Mouse (Mus musculus) gastrocnemius, postnatal 14 days (tissue): Measurements from ENCODE around the gene B3gnt6. TPM values are rescaled to one million over a fixed set of nuclear protein-coding genes. Genes with fewer than 3 reads are reported as not detected.

Experiments
- DNase-seq: peaks from one replicate; pipeline ENCODE4 v3.0.0; 2021; ENCODE audit warnings: mixed read lengths
- intact Hi-C: fragments of 180-260 bp; cut with DNase I; formaldehyde crosslinking; loops from one replicate; pipeline ENCODE4 v1.15.1; 2025; ENCODE audit warnings: low total_unique reads
- total RNA-seq, 2 experiments: library from RNA; stranded (reverse); gene quantifications; 2 replicates each; pipeline ENCODE4 v1.2.3; 2021

The B3gnt6 gene
- total RNA-seq, 2 experiments from 2014 or later: not detected

- intact Hi-C loops: no loop called here
- DNase-seq: peak; percentile 59
These were observed 21.2 kb downstream of the B3gnt6 start, which contains the start of gene Capn5 for GRCm38 (mm10) chr7:98177929-98178559. TSS of gene Capn5 (minus strand) at chr7:98178274.

GRCm38 (mm10) chr7:98177566-98177928 is 21.7 kb downstream of the B3gnt6 start:
- DNase-seq: no peak
- intact Hi-C loops: no loop called here

- intact Hi-C loops: no loop called here
- no peak for DNase-seq
These were observed 22.2 kb downstream of the B3gnt6 start for GRCm38 (mm10) chr7:98177071-98177485.

GRCm38 (mm10) chr7:98176322-98177070 is 22.8 kb downstream of the B3gnt6 start:
- no peak for DNase-seq
- intact Hi-C loops: no loop called here

GRCm38 (mm10) chr7:98174883-98175755 is 24.2 kb downstream of the B3gnt6 start:
- no peak for DNase-seq
- intact Hi-C loops: no loop called here

- intact Hi-C loops: no loop called here
These were observed 25.9 kb downstream of the B3gnt6 start for GRCm38 (mm10) chr7:98173408-98173807.

GRCm38 (mm10) chr7:98172661-98173060 is 26.6 kb downstream of the B3gnt6 start:
- intact Hi-C loops: no loop called here
- no peak for DNase-seq

More at GRCm38 (mm10) chr7:98173408-98173807, 25.9 kb downstream of the B3gnt6 start:
- DNase-seq: no peak

- peak; percentile 75 for DNase-seq
- intact Hi-C loops: no loop called here
These were observed 27.9 kb downstream of the B3gnt6 start for GRCm38 (mm10) chr7:98171141-98172073.

GRCm38 (mm10) chr7:98164999-98165528 is 34.2 kb downstream of the B3gnt6 start:
- no peak for DNase-seq

GRCm38 (mm10) chr7:98164382-98164998 is 34.8 kb downstream of the B3gnt6 start:
- intact Hi-C loops: no loop called here
- DNase-seq: peak; percentile 3

More at GRCm38 (mm10) chr7:98164999-98165528, 34.2 kb downstream of the B3gnt6 start:
- intact Hi-C loops: no loop called here

GRCm38 (mm10) chr7:98163700-98164099 is 35.6 kb downstream of the B3gnt6 start:
- peak; percentile 15 for DNase-seq
- intact Hi-C loops: no loop called here

GRCm38 (mm10) chr7:98162239-98162638 is 37.0 kb downstream of the B3gnt6 start:
- DNase-seq: peak; percentile 2
- intact Hi-C loops: no loop called here

- peak; percentile 12 for DNase-seq
These were observed 39.1 kb downstream of the B3gnt6 start for GRCm38 (mm10) chr7:98160041-98160740.

GRCm38 (mm10) chr7:98158481-98158880 is 40.8 kb downstream of the B3gnt6 start:
- peak; percentile 3 for DNase-seq
- intact Hi-C loops: loop anchor here (5.0 to 10.0 kb wide), 2 partner anchors 34 to 186 kb away; no protein-coding TSS in a partner anchor

More at GRCm38 (mm10) chr7:98160041-98160740, 39.1 kb downstream of the B3gnt6 start:
- intact Hi-C loops: no loop called here

- DNase-seq: no peak
- intact Hi-C loops: loop anchor here (5.0 to 10.0 kb wide), 2 partner anchors 35 to 187 kb away; no protein-coding TSS in a partner anchor
These were observed 41.5 kb downstream of the B3gnt6 start for GRCm38 (mm10) chr7:98157636-98158332.

- DNase-seq: no peak
- intact Hi-C loops: loop anchor here (5.0 to 10.0 kb wide), 2 partner anchors 36 to 189 kb away; no protein-coding TSS in a partner anchor
These were observed 43.0 kb downstream of the B3gnt6 start for GRCm38 (mm10) chr7:98156280-98156665.
